Mouse (Mus musculus) bone marrow, adult 2 months (tissue): Measurements from ENCODE around the gene Ccr7.

Experiments
- CTCF ChIP-seq: fragments of 200-500 bp; IDR thresholded peaks from 2 replicates; pipeline ENCODE4 v1.5.1; 2011; ENCODE audit warnings: low read length, control low read depth; ENCODE audit not compliant: control insufficient read depth, insufficient read depth
- POLR2A ChIP-seq: fragments of 200-500 bp; IDR thresholded peaks from 2 replicates; pipeline ENCODE4 v1.6.1; 2011; ENCODE audit warnings: low read depth, mild to moderate bottlenecking, control low read depth, low read length, borderline replicate concordance; ENCODE audit not compliant: control insufficient read depth

DNA sequence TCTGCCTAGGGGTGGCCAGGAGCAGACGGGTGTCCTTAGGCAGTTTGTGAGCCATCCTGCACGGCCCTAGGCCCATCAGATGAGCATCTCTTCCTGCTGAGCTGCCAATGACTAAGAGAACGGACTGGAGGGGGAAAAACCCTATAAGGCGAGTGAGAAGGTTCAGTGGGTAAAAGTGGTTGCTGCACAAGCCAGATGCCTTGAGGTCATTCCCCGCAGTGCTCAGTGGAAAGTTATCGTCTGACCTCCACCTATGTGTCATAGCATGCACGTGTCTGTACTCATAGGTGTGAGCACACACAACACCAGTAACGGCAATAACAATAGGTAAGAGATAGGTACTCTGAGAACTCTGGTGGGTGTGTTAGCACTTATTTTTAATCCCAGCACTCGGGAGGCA is 56.0 kb downstream of the Ccr7 start:
- TF ChIP-seq POLR2A (no peak), CTCF (no peak)
